Mouse (Mus musculus) CD4-positive naive resting alpha-beta T cell, adult 57 days (primary cell): ENCODE measurements around the gene Qsox1. TPM values are rescaled to one million over a fixed set of nuclear protein-coding genes. Genes with fewer than 3 reads are reported as not detected.

ENCODE experiments used
- total RNA-seq: library from RNA; stranded (reverse); gene quantifications from one replicate; pipeline ENCODE4 v1.2.4, GENCODE M21; 2023

The Qsox1 gene
- 47.5 TPM for total RNA-seq

GRCm38 (mm10) chr1:155812581-155813499 is at the start of gene Qsox1:
TSS of gene Qsox1 (minus strand) at chr1:155812889.

GRCm38 (mm10) chr1:155751484-155752255 is 61.0 kb downstream of the Qsox1 start, which contains the start of gene Lhx4:
TSS of gene Lhx4 (minus strand) at chr1:155751684.

Other genes starting within 250 kb of the Qsox1 start
- gene Lhx4, start 61.2 kb downstream of the Qsox1 start, total RNA-seq = not detected
- 82.5 TPM for gene Cep350, start 160.4 kb upstream of the Qsox1 start, total RNA-seq
- 104 TPM for gene Tor1aip2, start 222.5 kb upstream of the Qsox1 start, total RNA-seq
- gene Tor1aip1, start 223.6 kb upstream of the Qsox1 start, total RNA-seq = 98.1 TPM